Mouse (Mus musculus) 3T3-L1 (cell line): ENCODE results near the gene Hsd17b1.

Experiments used
- DNase-seq: peaks from one replicate; pipeline ENCODE4 v3.0.0-alpha.2; 2015; ENCODE audit warnings: low read depth, low spot score

The Hsd17b1 gene

GRCm38 (mm10) chr11:101078121-101078520, at the start of gene Hsd17b1:
Gene Hsd17b1, plus strand, starts transcription at chr11:101078411.
- no peak for DNase-seq

GRCm38 (mm10) chr11:101029320-101029719, 48.9 kb upstream of the Hsd17b1 start:
- DNase-seq: no peak

DNA sequence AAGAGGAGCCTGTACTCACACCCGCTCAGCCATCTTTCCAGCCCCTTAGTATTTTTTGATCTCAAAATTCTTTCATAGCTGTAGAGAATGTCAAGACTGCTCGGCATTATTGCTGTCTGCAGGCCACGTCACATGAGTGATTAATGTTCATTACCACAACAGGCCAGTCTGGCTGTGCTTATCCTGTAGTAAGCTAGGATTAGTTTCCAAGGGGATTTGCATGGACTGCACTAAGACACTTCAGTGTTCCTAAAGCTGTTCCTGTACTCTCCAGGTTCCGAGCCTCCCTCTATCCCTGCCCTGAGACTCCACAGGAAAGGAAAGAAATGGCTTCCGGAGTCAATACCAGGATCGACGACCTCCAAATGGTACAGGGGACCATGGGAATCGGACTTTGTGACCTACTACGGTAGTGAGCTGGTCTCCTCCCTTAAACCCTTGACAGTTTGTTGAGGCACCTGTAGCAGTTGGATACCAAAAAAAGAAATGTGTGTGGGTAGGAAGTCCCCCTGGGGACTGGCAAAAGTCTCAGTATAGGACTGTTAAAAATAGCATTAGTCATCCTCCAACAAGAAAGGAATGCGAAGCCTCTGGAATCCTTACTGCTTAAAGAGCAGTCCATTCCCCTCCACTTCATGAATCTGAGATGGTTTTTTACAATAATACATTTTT, 47.9 kb upstream of the Hsd17b1 start:
- DNase-seq: peak; percentile 82

DNA sequence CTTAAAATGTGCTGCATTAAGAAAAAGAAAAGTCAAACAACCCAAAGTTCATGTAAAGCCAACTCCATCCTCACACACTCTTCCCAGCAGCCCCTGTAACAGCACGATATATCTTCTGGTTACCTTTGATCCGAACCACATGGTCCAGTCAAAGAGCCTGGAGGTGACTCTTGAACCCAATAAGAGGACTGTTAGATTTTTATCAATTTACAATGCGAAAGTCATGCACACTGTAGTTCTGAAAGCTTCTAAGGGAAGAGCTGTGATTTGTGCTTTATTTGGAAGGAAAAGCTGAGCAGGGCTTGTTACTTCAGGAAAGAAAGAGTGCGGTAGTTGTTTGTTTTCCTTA, 47.4 kb upstream of the Hsd17b1 start:
- peak; percentile 4 for DNase-seq

DNA sequence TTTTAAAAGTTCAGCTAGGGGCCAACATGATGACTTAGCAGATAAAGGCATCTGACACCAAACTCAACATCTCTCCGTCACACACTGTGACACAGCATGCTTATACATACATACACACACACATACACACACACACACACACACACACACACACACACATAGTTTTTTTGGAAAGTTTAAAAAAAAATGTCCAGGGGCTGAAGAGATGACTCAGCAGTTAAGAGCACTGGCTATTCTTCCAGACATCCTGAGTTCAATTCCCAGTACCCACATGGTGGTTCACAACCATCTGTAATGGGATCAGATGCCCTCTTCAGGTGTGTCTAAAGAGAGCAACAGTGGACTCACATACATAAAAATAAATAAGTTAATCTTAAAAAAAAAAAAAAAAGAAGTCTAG, 46.7 kb upstream of the Hsd17b1 start:
- DNase-seq: no peak

- no peak for DNase-seq
Observed at GRCm38 (mm10) chr11:101033856-101034500, 44.2 kb upstream of the Hsd17b1 start.

DNA sequence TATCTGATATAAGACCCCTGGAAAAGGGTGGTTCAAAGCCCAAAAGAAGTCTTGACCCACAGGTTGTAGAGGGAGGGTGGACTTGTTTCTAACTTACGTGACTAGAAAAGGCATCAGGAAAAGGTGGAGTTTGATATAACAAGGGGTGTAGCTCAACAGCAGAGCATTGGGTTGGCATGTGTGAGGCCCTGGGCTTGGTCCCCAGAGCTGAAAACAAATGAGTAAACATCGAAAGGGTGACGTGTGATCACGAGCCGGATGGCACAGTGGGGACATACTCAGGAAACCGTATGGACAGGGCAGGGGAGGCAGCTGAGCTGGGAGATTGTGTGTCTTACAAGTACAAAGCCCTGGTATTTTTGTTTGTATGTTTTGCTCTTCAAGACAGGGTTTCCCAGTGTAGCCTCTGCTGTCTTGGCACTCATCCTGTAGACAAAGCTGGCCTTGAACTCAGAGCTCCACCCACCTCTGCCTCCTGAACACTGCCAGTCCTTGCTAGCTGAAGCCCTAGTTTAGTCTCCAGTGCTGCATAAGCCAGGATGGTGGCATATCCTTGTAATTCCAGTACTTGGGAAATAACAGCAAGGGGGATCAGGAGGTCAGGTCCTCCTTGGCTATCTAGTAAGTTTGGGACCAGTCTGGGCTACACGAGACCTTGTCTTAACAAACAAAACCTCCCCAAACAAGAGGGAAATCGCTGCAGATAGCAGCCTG, 43.4 kb upstream of the Hsd17b1 start:
- no peak for DNase-seq

DNA sequence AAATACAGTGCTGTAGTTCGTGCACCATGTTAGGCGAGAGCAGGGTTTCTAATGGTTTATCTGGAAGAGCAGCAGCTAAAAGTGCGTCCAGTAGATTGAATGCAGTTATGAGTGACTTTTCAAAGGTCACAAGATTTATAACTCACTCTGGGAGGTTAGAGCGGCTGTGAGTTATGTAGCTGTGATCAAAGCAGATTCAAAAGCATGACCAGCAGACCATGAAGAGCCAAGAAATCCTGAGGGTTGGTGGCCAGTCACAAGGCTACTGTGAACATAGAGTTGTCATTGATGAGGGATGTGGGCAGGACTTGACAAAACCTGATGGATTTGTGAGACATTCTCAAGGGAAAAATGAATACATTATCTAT, 42.9 kb upstream of the Hsd17b1 start:
- no peak for DNase-seq

DNA sequence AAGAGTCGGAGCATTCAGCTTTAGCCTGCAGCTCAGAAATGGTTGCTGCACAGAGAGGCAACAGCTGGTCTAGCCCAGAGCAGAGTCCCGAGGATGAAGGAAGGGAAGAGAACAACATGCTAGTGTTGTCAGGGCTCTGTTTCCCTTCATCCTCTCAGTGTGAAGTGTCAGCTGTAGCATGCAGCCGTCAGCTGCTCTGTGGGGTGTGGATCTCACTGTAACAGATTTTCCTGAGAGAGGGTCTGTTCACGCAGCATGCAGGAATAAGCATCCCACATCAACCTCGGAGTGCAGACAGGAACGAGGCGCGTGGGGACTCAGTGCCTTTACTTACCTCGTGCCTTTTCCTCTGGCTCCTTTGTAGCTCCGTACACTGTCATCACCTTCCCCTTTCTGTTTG, 40.4 kb upstream of the Hsd17b1 start:
- no peak for DNase-seq

DNA sequence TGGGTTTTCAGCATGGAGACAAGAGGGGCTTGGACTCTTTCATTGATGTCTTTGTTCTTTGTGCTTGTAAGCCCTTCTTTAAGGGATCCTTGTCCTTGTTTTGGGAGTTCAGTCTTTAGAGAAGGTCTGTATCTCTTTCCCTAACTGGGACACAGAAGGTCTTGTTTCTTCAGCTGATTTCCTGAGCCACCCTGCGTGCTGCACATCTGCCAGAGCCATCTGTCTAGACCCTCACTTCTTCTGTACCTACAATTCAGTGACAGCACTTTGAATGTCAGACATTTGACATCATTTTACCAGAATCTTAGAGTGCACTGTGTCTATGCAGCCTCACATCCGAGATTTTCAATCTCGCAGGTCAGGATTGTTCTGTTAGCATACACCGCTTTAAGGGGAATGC, 32.4 kb upstream of the Hsd17b1 start:
- no peak for DNase-seq

DNA sequence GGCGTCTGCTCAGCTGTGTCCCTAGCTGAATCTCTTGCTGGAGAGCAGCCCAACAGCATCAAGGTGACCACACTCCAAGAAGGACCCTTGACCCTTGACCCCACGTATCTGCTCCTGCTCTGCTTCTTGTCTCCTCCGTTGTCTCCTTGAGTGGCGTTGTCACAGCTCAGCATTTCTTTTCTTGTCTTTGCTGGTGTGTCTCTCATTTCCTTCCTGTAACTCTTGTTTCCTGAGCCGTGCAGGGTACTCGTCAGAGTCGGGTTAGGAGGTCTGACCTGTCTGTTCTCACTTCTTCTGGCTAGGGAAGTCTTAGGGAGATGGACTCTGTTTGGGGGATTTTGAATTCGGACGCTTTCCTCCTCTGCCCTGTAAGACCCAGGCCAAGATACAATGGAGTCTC, 31.8 kb upstream of the Hsd17b1 start:
- DNase-seq: no peak

DNA sequence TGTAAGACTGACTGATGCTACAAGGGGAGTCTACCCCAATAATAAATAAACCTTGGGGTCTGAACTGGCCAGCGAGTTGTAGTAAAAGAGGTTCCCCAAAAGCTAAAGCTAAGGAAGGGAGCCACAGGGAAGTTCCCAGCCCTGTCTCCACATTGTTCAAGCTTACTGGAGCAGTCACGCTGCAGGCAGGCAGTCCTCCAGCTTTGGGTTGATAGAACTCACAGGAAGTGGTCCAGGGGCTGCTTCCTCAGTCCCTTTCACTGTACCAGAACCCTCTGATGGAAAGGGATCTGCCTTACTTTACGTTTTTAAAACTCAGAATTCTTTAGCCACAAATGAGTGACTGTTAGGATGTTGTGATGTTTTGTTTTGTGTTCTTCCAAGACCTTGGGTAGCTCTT, 30.7 kb upstream of the Hsd17b1 start:
- DNase-seq: no peak

DNA sequence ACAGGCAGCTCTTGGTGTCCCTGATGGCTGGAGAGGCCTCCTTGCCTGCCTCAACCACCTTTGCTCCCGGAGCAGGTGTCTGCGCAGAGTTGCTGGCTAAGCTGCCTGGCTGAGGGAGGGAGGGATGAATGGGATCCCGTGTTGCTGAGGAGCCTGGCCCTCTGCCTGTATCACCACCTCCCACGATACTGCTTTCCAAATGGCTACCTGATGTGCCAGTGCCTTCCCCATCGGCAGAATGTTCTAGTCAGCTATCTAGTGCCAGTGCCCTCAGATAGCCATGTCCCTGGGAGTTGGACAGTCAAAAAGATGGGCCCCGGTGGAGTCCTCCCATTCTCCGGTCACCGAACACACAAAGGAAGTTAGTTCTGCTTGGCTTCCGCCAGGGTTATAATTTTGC, 27.9 kb upstream of the Hsd17b1 start:
- no peak for DNase-seq

- DNase-seq: no peak
Observed at GRCm38 (mm10) chr11:101051051-101051493, 27.1 kb upstream of the Hsd17b1 start.

- DNase-seq: no peak
Observed at GRCm38 (mm10) chr11:101051617-101052016, 26.6 kb upstream of the Hsd17b1 start.

- DNase-seq: no peak
Observed at GRCm38 (mm10) chr11:101052751-101053473, 25.3 kb upstream of the Hsd17b1 start.

GRCm38 (mm10) chr11:101053974-101054373, 24.2 kb upstream of the Hsd17b1 start:
- no peak for DNase-seq

DNA sequence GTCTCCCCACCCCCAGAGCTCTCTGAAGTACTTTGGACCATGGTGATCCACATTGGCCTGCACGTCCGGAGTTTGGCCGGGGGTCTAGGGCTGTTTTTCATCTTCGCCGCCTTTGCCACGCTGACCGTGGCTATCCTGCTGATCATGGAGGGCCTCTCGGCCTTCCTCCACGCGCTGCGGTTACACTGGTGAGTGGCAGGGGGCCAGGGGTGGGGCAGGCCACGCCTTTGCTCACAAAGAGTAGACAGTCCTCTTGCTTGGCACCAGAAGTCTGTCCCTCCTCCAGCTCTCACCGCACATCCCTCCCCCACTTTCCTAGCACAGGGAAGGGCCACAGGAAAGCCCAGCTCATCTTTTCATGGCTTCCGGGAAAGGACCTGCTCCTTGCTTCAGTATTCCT, 22.8 kb upstream of the Hsd17b1 start:
- no peak for DNase-seq

GRCm38 (mm10) chr11:101056885-101057284, 21.3 kb upstream of the Hsd17b1 start:
- peak; percentile 18 for DNase-seq

DNA sequence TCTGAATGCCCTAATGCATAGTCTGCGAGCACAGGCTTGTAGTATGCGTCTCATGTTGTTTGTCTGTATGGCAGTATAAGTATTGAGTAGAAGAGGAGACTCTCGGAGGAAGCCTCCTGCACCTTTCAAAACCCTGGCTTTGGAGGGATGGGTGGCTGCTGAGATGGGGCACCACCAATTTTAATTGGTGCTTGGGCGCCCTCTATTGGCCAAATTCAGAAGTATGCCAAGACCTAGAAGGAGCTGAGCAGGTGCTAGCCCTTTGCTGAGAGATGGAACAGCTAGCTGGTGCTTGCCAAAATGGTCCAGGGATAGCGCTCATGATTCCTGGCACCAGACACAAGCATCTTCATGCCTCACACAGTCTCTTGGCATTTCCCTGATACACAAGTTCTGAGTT, 20.4 kb upstream of the Hsd17b1 start:
- DNase-seq: peak; percentile 93

DNA sequence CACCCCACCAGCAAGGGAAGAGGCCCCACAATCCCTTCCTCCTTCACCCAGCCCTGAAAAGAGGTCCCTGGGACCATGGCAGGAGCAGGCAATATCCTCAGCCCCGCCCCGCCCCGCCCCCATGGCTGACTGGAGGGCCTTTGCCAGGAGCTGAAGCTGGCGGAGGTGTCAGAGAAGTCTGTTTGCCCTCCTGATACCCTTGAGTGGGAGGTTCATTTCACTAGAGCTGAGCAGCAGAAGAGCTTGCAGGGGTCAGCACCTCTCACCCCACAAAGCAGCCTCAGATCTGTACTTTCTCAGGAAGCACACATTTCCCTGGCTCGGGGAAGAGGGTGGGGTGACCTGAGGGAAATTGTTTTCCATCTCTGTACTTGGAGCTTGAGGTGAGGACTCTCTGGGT, 19.5 kb upstream of the Hsd17b1 start:
- DNase-seq: no peak

- DNase-seq: no peak
Observed at GRCm38 (mm10) chr11:101059473-101059872, 18.7 kb upstream of the Hsd17b1 start.
